Mouse (Mus musculus): ENCODE measurements around the gene Azin2. TPM values are rescaled to one million over a fixed set of nuclear protein-coding genes. Genes with fewer than 3 reads are reported as not detected.

Gene Azin2
- polyA plus RNA-seq, 1 experiment from 2014 or later: 13.7 TPM

- Histone ChIP-seq H3K4me3 (no peak overlapping the region), H3K9ac (replicated peaks) (no peak overlapping the region), H3K4me1 (peaks cover 13% of the 10 kb centered on the region), H3K27ac (replicated peaks) (no peak overlapping the region), H3K36me3 (no peaks in the 10 kb centered on the region), H3K4me2 (replicated peaks) (no peak overlapping the region), H3K27me3 (peaks cover 9% of the 10 kb centered on the region; the same call in 1 of the 2 replicates), H3K9me3 (no peaks in the 10 kb centered on the region)
- WGBS: 31% methylated on average over 10 of the region's 10 CpGs
- no peak for ATAC-seq (replicated peaks)
Measured at GRCm38 (mm10) chr4:128919106-128919505, 43.1 kb downstream of the Azin2 start.

GRCm38 (mm10) chr4:128918187-128918586 lies 44.1 kb downstream of the Azin2 start:
- H3K9me3 ChIP-seq: no peaks in the 10 kb centered on the region
- H3K4me3 ChIP-seq: no peak overlapping the region
- no peaks in the 10 kb centered on the region for H3K36me3 ChIP-seq
- H3K4me1 ChIP-seq: peaks cover 13% of the 10 kb centered on the region
- no peaks in the 10 kb centered on the region for H3K27me3 ChIP-seq
- H3K4me2 ChIP-seq (replicated peaks): no peak overlapping the region
- 0 out of 2 replicates have a peak, but pooled peaks have one; percentile 43 for ATAC-seq (replicated peaks)
- WGBS: 55% methylated on average over 3 of the region's 3 CpGs
- peak overlapping the region; percentile 81 for H3K27ac ChIP-seq (replicated peaks)
- no peak overlapping the region for H3K9ac ChIP-seq (replicated peaks)

DNA sequence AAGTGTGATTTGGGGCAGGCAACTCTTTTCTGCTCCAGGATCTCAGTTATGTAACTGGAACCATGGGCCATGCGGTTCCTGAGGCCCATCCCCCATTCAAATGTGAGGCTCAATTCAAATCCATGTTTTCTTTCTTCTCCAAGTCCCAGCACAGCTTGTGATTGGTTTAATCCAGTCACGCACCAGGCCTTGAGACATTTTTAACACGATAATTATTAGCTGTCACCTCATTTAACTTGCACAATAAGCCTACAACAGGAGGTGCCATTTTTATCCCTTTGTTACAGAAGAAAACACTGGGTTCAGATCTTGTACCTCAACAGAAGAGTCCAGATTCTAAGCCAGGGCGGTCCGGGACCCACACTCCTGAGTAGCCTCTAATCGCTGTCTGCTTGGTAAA lies 44.5 kb downstream of the Azin2 start:
- WGBS: 60% methylated on average over 6 of the region's 6 CpGs
- H3K27ac ChIP-seq (replicated peaks): peak overlapping the region; percentile 81
- ATAC-seq (replicated peaks): 0 out of 2 replicates have a peak, but pooled peaks have one; percentile 13
- H3K9ac ChIP-seq (replicated peaks): no peak overlapping the region
- no peak overlapping the region for H3K4me2 ChIP-seq (replicated peaks)
- no peaks in the 10 kb centered on the region for H3K27me3 ChIP-seq
- no peaks in the 10 kb centered on the region for H3K9me3 ChIP-seq
- no peak overlapping the region for H3K4me3 ChIP-seq
- peaks cover 13% of the 10 kb centered on the region for H3K4me1 ChIP-seq
- H3K36me3 ChIP-seq: no peaks in the 10 kb centered on the region

DNA sequence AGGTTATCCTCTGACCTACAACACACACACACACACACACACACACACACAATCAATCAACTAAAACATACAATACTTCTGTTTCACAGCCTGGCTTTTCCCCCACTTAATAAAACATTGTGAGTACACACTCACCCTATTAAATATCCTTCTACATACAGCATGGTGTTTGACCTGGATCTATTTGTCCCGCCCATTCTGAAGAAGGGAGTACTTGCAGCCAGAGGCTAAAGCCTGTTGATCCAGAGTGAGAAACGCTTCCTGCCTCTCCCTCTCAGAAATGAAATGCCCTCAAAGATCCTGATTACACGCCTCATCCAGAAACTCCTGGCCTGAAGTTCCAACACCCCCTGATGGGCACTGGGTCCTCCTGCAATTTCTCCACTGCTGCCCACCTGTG lies 45.1 kb downstream of the Azin2 start:
- no peaks in the 10 kb centered on the region for H3K36me3 ChIP-seq
- no peaks in the 10 kb centered on the region for H3K27me3 ChIP-seq
- no peak overlapping the region for H3K4me3 ChIP-seq
- no peak for ATAC-seq (replicated peaks)
- peaks cover 13% of the 10 kb centered on the region for H3K4me1 ChIP-seq
- 88% methylated on average over 3 of the region's 3 CpGs for WGBS
- no peak overlapping the region; the same call in 1 of the 2 replicates for H3K27ac ChIP-seq (replicated peaks)
- H3K4me2 ChIP-seq (replicated peaks): no peak overlapping the region
- no peaks in the 10 kb centered on the region for H3K9me3 ChIP-seq
- H3K9ac ChIP-seq (replicated peaks): no peak overlapping the region

DNA sequence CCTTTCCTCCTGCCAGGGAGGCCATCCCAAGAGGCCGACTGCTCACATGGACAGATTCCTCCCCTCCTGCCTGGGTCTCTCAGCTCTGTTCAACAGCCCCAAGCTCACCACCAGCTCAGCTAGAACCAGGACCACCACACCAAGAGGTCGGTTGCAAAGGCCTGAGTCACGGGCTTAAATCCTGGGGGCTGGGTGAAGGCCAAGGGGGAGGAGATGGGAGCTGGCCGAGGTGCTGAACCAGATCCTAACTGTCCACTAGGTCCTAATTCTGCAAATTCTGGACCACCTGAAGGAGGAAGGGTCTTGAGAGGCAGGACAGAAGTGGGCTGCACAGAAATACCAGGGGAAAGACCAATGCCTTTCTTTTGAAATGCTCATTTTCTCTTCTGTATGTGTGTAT lies 48.4 kb downstream of the Azin2 start:
- no peak for ATAC-seq (replicated peaks)
- Histone ChIP-seq H3K9me3 (no peaks in the 10 kb centered on the region), H3K4me1 (peaks cover 13% of the 10 kb centered on the region), H3K36me3 (0 out of 2 replicates have a peak, but pooled peaks cover 2% of the 10 kb centered on the region), H3K27me3 (no peaks in the 10 kb centered on the region), H3K4me3 (no peak overlapping the region), H3K27ac (replicated peaks) (no peak overlapping the region), H3K9ac (replicated peaks) (no peak overlapping the region), H3K4me2 (replicated peaks) (no peak overlapping the region)
- 30% methylated on average over 4 of the region's 4 CpGs for WGBS

DNA sequence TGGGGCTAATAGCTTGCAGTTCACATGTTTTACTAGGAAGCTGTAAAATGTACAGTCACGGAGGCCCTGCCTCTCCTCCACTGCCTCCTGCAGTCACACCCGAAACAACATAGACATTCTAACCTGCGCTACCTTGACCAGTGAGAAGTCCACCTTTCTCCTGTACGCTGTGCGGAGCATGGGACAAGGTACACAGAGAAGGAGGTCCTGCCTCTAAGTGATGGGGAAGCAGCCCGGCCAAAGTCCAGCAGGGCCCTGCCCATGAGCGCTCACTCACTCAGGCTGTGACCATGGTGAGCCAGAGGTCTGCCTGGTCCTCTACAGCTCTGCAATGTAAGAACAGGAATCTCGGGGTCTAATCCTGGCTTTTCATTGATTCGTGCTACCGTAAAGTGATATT lies 50.2 kb downstream of the Azin2 start:
- Histone ChIP-seq H3K4me3 (no peak overlapping the region), H3K4me1 (no peaks in the 10 kb centered on the region), H3K36me3 (0 out of 2 replicates have a peak, but pooled peaks cover 2% of the 10 kb centered on the region), H3K27ac (replicated peaks) (no peak overlapping the region), H3K27me3 (no peaks in the 10 kb centered on the region), H3K9me3 (no peaks in the 10 kb centered on the region), H3K9ac (replicated peaks) (no peak overlapping the region), H3K4me2 (replicated peaks) (no peak overlapping the region)
- WGBS: 91% methylated on average over 10 of the region's 10 CpGs
- ATAC-seq (replicated peaks): no peak

- Histone ChIP-seq H3K9me3 (no peaks in the 10 kb centered on the region), H3K27ac (replicated peaks) (no peak overlapping the region), H3K9ac (replicated peaks) (no peak overlapping the region), H3K4me2 (replicated peaks) (no peak overlapping the region), H3K4me3 (no peak overlapping the region), H3K4me1 (no peaks in the 10 kb centered on the region), H3K36me3 (0 out of 2 replicates have a peak, but pooled peaks cover 2% of the 10 kb centered on the region), H3K27me3 (no peaks in the 10 kb centered on the region)
- no peak for ATAC-seq (replicated peaks)
- 81% methylated on average over 8 of the region's 8 CpGs for WGBS
Measured at GRCm38 (mm10) chr4:128910276-128911063, 51.8 kb downstream of the Azin2 start.

GRCm38 (mm10) chr4:128909378-128909831 lies 52.8 kb downstream of the Azin2 start:
- H3K9ac ChIP-seq (replicated peaks): no peak overlapping the region
- H3K4me1 ChIP-seq: no peaks in the 10 kb centered on the region
- no peaks in the 10 kb centered on the region for H3K9me3 ChIP-seq
- H3K27ac ChIP-seq (replicated peaks): no peak overlapping the region
- ATAC-seq (replicated peaks): no peak
- H3K4me2 ChIP-seq (replicated peaks): no peak overlapping the region
- H3K36me3 ChIP-seq: 0 out of 2 replicates have a peak, but pooled peaks cover 2% of the 10 kb centered on the region
- H3K4me3 ChIP-seq: no peak overlapping the region
- no peaks in the 10 kb centered on the region for H3K27me3 ChIP-seq
- WGBS: 92% methylated on average over 14 of the region's 14 CpGs

DNA sequence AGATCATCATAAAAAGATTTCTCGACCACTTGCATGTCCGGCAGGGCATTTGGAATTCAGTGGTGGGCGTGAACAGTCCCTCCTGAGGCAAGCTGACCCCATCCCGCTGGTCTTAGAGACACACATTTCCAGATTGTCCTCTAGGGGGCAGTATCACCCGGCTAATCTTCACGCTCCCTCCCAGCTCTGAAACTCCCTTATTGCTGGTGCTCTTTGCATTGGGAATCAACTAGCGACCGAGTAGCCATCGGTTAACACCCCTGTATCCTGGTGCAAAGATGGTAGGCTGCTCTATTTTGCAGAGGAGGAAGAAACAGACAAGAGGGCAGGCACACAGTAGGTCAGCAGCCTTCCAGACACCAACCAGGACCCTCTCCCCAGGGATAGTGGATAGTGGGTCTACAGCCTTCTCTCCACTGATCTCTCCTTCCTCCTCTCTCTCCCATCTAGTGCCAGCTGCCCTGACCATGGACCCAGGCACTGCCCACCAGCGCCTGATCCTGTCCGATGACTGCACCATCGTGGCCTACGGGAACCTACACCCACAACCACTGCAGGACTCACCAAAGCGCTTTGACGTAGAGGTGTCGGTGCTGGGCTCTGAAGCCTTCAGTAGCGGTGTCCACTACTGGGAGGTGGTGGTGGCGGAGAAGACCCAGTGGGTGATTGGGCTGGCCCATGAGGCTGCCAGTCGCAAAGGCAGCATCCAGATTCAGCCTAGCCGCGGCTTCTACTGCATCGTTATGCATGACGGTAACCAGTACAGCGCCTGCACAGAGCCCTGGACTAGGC lies 53.5 kb downstream of the Azin2 start:
- H3K4me3 ChIP-seq: no peak overlapping the region
- H3K4me2 ChIP-seq (replicated peaks): no peak overlapping the region
- H3K9me3 ChIP-seq: no peaks in the 10 kb centered on the region
- 0 out of 2 replicates have a peak, but pooled peaks cover 2% of the 10 kb centered on the region for H3K36me3 ChIP-seq
- H3K4me1 ChIP-seq: 0 out of 2 replicates have a peak, but pooled peaks cover 4% of the 10 kb centered on the region
- H3K27me3 ChIP-seq: no peaks in the 10 kb centered on the region
- H3K9ac ChIP-seq (replicated peaks): no peak overlapping the region
- no peak overlapping the region for H3K27ac ChIP-seq (replicated peaks)
- 64% methylated on average over 24 of the region's 24 CpGs for WGBS
- ATAC-seq (replicated peaks): 0 out of 2 replicates have a peak, but pooled peaks have one; percentile 43

DNA sequence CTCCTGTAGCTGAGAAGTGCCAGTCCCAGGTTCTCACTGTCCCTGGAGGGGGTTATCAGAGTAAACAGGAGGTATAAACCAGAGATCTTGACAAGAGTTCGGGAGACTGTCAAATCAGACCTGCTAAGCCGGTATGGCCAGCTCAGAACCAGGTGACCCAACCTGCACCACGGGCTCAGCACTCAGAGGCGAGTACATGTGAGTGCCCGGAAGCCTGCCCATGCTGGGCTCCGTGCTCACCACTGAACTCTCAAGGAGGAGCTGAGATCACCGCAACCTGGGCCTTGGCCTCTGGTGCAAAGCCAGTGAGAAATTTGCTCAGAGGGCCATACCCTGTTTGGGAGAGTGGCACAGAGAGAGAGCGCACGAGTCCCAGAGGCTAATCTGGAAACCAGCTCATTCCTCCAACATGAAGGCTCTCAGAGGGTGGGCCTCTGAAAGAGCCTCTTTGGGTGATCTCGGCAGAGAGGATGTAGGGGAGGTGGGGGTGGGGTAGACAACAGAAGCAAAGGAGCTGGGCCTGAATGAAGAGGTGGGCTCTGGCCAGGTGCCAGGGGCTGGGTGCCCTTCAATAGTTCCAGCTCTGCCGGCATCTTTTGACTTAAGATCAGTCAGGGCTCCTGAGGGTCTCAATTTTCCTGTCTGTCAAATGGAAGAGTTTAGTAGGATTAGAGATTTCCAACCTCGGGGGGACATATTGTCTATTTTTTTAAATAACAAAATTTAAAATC lies 54.8 kb downstream of the Azin2 start:
- Histone ChIP-seq H3K27ac (replicated peaks) (no peak overlapping the region), H3K9me3 (no peaks in the 10 kb centered on the region), H3K4me1 (0 out of 2 replicates have a peak, but pooled peaks cover 4% of the 10 kb centered on the region), H3K27me3 (no peaks in the 10 kb centered on the region), H3K9ac (replicated peaks) (no peak overlapping the region), H3K4me2 (replicated peaks) (no peak overlapping the region), H3K4me3 (no peak overlapping the region), H3K36me3 (peaks cover 8% of the 10 kb centered on the region; the same call in 1 of the 2 replicates)
- ATAC-seq (replicated peaks): no peak
- WGBS: 65% methylated on average over 12 of the region's 12 CpGs

GRCm38 (mm10) chr4:128906757-128907156 lies 55.5 kb downstream of the Azin2 start:
- no peak overlapping the region for H3K4me2 ChIP-seq (replicated peaks)
- 0 out of 2 replicates have a peak, but pooled peaks cover 4% of the 10 kb centered on the region for H3K4me1 ChIP-seq
- no peaks in the 10 kb centered on the region for H3K9me3 ChIP-seq
- no peak overlapping the region for H3K4me3 ChIP-seq
- no peak overlapping the region for H3K9ac ChIP-seq (replicated peaks)
- no peak for ATAC-seq (replicated peaks)
- 72% methylated on average over 8 of the region's 8 CpGs for WGBS
- no peaks in the 10 kb centered on the region for H3K27me3 ChIP-seq
- no peak overlapping the region for H3K27ac ChIP-seq (replicated peaks)
- H3K36me3 ChIP-seq: peaks cover 8% of the 10 kb centered on the region; the same call in 1 of the 2 replicates

Data from forebrain, embryonic 15.5 days (tissue).